Mouse (Mus musculus) E14TG2a.4 (cell line): ENCODE data around the gene Hoxa4.

Experiments
- CTCF ChIP-seq: conservative IDR thresholded peaks from 2 replicates; pipeline ENCODE4 v1.5.1; 2014; ENCODE audit warnings: low read length
- POU5F1 ChIP-seq: IDR thresholded peaks from 2 replicates; pipeline ENCODE4 v1.6.1; 2014; ENCODE audit warnings: low read length, borderline replicate concordance

- no peak for TF ChIP-seq CTCF
- TF ChIP-seq POU5F1: no peak
These were observed 21.8 kb upstream of the Hoxa4 start, which contains the start of the genes Hoxa3 and Gm28308 for GRCm38 (mm10) chr6:52213119-52213986.
